Mouse (Mus musculus): ENCODE data around the gene Nkain1. TPM values are rescaled to one million over a fixed set of nuclear protein-coding genes. Genes with fewer than 3 reads are reported as not detected.

Nkain1 gene
- polyA plus RNA-seq, 1 experiment from 2014 or later: 4.5 TPM

DNA sequence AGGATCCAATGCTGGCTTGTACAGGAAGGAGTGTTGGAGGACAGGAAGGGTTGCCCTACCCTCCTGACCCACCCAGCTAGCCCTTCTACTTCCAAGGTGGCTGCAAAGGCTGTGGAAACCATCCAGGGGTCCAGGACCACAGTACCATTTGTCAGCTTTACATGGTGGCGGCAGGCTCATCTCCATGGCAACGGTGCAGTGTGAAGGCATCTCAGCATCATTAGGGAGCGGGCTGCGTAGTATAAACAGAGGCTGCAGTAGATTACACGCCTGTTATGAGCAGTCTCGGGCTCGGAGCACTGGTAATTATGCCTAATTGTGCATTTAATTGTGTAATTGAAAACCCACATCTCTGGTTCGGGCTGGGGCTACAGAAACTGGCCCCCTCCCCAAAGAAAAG lies 10.2 kb downstream of the Nkain1 start:
- H3K27me3 ChIP-seq (replicated peaks; ENCODE audit: low read depth, poor library complexity, severe bottlenecking): no peaks in the 10 kb centered on the region
- whole genome bisulfite sequencing: 41% methylated on average over 8 of the region's 8 CpGs
- no peaks in the 10 kb centered on the region for H3K9me3 ChIP-seq
- peaks cover 67% of the 10 kb centered on the region for H3K4me1 ChIP-seq
- H3K36me3 ChIP-seq (replicated peaks): peaks cover 46% of the 10 kb centered on the region
- H3K4me3 ChIP-seq: no peak overlapping the region
- peak; percentile 57 for DNase-seq (ENCODE audit: low spot score)
- no peak overlapping the region for H3K27ac ChIP-seq (replicated peaks)

DNA sequence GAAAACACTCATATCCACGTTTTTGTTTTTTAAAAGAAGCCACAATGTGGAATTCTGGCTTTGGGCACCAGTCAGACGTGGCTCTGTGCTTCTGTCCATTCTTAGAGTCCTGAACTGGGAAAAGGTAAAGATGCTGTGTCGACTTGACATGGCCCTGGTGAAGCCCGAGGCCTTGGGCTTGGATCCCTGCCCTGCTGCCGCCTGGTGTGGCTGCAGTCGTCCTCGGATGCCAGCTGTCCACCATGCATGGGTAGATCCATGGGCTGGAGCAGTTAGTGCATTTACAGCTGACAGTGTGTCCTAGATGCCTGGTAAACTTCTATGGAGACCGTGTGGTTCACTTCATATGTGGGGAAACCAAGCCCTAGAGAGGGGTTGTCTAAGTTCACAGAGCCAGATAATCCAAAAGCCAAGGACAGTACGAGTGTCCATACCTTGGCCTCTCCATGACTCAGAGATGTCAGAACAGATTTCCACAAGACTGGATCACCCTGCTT lies 10.7 kb downstream of the Nkain1 start:
- Histone ChIP-seq H3K4me3 (no peak overlapping the region), H3K9me3 (no peaks in the 10 kb centered on the region), H3K36me3 (replicated peaks) (peaks cover 47% of the 10 kb centered on the region), H3K4me1 (peaks cover 67% of the 10 kb centered on the region), H3K27ac (replicated peaks) (no peak overlapping the region), H3K27me3 (replicated peaks; ENCODE audit: low read depth, poor library complexity, severe bottlenecking) (no peaks in the 10 kb centered on the region)
- 89% methylated on average over 9 of the region's 9 CpGs for WGBS
- no peak for DNase-seq (ENCODE audit: low spot score)

DNA sequence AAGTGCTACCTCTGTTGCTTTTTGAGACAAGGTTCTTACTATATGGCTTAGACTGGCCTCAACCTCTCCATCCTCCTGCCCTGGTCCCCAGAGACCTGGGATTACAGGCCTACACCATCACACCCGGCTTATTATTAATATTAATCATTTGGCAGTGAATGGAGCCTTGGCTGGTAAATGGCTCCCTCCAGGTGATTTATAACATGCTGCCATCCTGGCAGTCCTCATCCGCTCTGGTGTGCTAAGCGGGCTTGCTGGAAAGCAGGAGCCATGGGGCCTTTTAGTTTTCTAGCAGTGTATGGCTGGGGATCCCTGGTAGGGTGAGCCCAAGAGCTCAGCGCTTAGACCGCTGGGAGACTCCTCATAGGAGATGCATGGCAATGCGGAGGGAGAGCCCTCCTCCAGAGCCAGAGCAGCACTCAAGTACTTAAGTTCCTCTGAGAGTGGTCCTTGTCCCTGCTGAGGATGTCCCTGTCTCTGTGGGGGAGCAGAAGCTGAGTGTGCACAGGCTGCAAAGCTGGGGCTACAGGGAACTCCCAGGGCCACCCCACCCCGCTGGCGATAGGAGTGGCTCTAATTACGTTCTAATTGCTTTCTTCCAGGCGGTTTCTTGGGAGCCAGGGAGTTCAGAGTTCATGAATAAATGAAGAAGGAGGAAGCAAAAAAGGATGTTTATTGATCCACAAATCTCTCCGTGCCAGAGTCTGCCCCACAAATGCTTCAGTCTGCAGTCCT lies 13.2 kb downstream of the Nkain1 start:
- H3K36me3 ChIP-seq (replicated peaks): peaks cover 50% of the 10 kb centered on the region

DNA sequence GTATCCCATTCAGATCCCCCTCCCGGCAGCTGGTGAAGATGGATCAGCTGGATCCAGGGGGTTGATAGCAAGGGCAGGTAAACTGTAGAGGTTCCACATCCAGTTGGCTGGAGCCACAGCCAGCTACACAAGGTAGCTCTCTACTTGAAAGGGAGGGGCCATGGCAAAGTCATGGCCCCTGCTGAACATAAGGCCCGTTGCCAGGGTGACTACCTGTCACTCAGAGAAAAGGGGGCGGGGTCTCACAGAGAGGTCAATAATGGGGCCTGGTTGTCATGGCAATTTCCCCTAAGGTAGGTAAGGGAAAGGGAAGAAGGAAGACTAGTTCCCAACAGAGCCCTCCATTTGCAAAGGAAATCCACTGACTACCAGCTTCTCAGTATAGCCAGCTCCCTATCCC lies 14.8 kb downstream of the Nkain1 start:
- Histone ChIP-seq H3K4me3 (no peak overlapping the region), H3K4me1 (peaks cover 74% of the 10 kb centered on the region), H3K9me3 (no peaks in the 10 kb centered on the region), H3K36me3 (replicated peaks) (peaks cover 65% of the 10 kb centered on the region), H3K27me3 (replicated peaks; ENCODE audit: low read depth, poor library complexity, severe bottlenecking) (no peaks in the 10 kb centered on the region), H3K27ac (replicated peaks) (no peak overlapping the region)
- no peak for DNase-seq (ENCODE audit: low spot score)
- 92% methylated on average over 3 of the region's 3 CpGs for WGBS

More for the DNA sequence above, 13.2 kb downstream of the Nkain1 start:
- Histone ChIP-seq H3K4me3 (no peak overlapping the region), H3K27me3 (replicated peaks; ENCODE audit: low read depth, poor library complexity, severe bottlenecking) (no peaks in the 10 kb centered on the region), H3K9me3 (no peaks in the 10 kb centered on the region), H3K4me1 (peaks cover 82% of the 10 kb centered on the region), H3K27ac (replicated peaks) (0 out of 2 replicates have a peak overlapping the region, but pooled peaks have one; percentile 19)
- no peak for DNase-seq (ENCODE audit: low spot score)
- WGBS: 57% methylated on average over 11 of the region's 11 CpGs

DNA sequence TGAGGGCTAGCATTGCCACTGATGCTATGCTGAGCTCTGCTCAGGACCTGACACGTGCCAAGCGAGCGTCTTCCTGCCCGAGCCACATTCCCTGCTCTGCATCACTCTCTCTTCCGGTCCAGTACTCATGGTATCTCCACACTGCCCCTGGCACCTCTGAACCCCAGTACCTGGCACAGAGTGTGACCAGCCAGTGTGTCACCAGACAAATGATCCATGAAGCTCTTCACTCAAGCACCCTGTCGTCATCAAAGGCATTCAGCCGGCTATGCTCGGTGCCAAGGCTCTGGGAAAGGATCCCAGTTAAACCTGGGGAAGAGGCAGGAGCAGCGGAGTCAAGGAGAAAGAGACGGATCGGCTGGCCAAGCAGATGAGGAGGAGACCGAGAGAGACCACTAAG lies 16.1 kb downstream of the Nkain1 start:
- Histone ChIP-seq H3K36me3 (replicated peaks) (peaks cover 62% of the 10 kb centered on the region), H3K27ac (replicated peaks) (0 out of 2 replicates have a peak overlapping the region, but pooled peaks have one; percentile 44)
- WGBS: 85% methylated on average over 12 of the region's 12 CpGs

DNA sequence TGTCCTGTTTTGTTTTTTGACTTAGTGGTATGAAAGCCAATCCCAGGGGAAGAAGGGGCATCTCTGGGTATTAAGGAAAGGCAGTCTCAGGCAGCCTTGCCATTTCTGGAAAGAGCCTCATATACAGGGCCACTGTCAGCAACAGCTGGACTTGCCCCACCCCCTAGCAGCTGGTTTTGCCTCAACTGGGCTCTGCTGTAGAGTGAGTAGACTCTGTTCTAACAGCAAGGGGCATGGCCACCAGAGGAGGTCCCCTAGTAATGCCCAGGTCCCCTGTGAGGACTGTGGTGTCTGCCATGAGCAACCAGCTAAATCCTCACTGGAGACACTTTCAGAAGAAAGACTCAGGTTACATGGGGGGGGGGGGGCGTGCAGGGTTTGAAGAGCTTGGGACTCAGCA lies 17.0 kb downstream of the Nkain1 start:
- Histone ChIP-seq H3K9me3 (no peaks in the 10 kb centered on the region), H3K36me3 (replicated peaks) (peaks cover 60% of the 10 kb centered on the region), H3K4me3 (no peak overlapping the region), H3K4me1 (peaks cover 75% of the 10 kb centered on the region), H3K27ac (replicated peaks) (0 out of 2 replicates have a peak overlapping the region, but pooled peaks have one; percentile 10), H3K27me3 (replicated peaks; ENCODE audit: low read depth, poor library complexity, severe bottlenecking) (no peaks in the 10 kb centered on the region)
- 58% methylated on average over 1 of the region's 1 CpGs for WGBS
- no peak for DNase-seq (ENCODE audit: low spot score)

More for the DNA sequence above, 16.1 kb downstream of the Nkain1 start:
- no peaks in the 10 kb centered on the region for H3K27me3 ChIP-seq (replicated peaks; ENCODE audit: low read depth, poor library complexity, severe bottlenecking)
- peaks cover 72% of the 10 kb centered on the region for H3K4me1 ChIP-seq
- DNase-seq (ENCODE audit: low spot score): no peak
- H3K4me3 ChIP-seq: no peak overlapping the region
- H3K9me3 ChIP-seq: no peaks in the 10 kb centered on the region

DNA sequence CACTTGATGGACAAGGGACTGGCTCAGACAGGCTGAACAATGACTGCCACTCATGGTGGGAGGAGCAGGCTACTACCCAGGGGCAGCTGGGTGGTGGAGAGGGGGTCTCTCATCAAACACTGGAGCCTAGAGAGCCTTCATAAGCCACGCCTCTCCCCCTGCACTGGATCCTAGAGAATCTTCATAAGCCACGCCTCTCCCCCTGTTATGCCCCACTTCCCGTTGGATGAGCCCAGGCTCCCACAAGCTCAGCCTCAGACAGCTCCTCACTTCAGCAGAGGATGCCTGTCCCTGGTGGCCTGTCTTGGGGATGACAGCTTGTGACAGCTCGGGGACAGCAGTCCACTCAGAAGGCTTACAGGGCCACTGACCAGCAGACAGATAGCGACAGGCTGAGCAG lies 17.7 kb downstream of the Nkain1 start:
- Histone ChIP-seq H3K4me1 (peaks cover 73% of the 10 kb centered on the region), H3K36me3 (replicated peaks) (peaks cover 60% of the 10 kb centered on the region), H3K27ac (replicated peaks) (no peak overlapping the region), H3K9me3 (no peaks in the 10 kb centered on the region), H3K4me3 (no peak overlapping the region), H3K27me3 (replicated peaks; ENCODE audit: low read depth, poor library complexity, severe bottlenecking) (no peaks in the 10 kb centered on the region)
- peak; percentile 46 for DNase-seq (ENCODE audit: low spot score)
- WGBS: 43% methylated on average over 5 of the region's 5 CpGs

DNA sequence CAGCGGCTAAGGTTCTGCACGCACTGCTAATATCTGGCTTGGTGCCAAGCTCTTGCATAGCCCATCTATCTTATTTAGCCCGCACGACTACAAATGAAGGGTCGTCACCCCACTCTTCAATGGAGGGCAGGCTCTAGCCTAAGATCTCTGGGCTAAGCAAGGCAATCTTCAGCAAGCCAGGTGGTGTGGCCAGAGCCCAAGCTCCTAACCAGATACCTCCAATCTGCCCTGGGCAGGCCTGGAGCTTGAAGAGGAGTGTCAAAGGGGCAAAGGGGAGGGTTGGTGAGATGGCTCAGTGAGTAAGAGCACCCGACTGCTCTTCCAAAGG lies 20.9 kb downstream of the Nkain1 start:
- DNase-seq (ENCODE audit: low spot score): no peak
- Histone ChIP-seq H3K9me3 (no peaks in the 10 kb centered on the region), H3K27me3 (replicated peaks; ENCODE audit: low read depth, poor library complexity, severe bottlenecking) (no peaks in the 10 kb centered on the region), H3K4me1 (peaks cover 60% of the 10 kb centered on the region), H3K27ac (replicated peaks) (no peak overlapping the region; the same call in 1 of the 2 replicates), H3K4me3 (no peak overlapping the region), H3K36me3 (replicated peaks) (peaks cover 45% of the 10 kb centered on the region)
- 60% methylated on average over 6 of the region's 6 CpGs for WGBS

DNA sequence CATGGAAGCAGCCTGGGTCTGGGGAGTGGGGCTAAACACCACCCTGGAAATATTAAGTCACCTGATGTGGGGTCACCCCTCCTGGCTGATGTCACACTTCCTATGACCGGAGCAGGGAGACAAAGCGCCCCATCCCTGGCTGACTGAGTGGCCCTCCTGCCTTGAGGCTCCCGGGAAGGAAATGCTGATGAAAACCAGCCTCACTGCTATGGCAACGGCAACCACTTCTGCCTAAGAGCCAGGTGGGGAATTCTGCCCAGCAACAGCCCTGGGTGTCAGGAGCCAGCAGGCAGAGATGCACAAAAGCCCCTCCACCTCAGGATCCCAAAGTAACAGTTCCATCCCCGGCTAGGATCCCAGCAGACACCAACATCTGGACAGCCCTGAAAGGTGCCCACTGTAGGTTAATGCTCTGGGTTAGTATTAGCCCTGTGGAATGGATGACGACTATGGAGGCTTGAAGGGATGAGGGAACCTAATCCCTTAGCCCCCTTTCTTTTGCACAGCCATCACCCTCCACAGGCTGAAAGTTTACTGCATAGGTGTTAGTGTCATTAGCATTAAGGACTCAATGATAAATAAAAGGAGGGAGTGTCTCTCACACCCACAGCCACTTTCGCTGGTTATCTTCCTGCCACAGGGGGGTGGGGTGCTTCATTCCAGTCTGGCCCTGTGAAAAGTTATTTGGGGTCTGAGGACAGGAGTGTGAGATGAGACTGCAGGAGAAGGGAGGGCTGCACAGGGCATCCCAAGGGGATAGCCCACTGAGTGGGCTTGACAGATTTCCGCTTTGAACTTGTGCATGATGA lies 21.5 kb downstream of the Nkain1 start:
- Histone ChIP-seq H3K36me3 (replicated peaks) (peaks cover 39% of the 10 kb centered on the region), H3K27me3 (replicated peaks; ENCODE audit: low read depth, poor library complexity, severe bottlenecking) (no peaks in the 10 kb centered on the region), H3K4me3 (peak overlapping the region; percentile 2; the same call in 1 of the 2 replicates), H3K9me3 (no peaks in the 10 kb centered on the region), H3K27ac (replicated peaks) (peak overlapping the region; percentile 73), H3K4me1 (peaks cover 60% of the 10 kb centered on the region)
- WGBS: 45% methylated on average over 8 of the region's 8 CpGs
- peak; percentile 71 for DNase-seq (ENCODE audit: low spot score)

DNA sequence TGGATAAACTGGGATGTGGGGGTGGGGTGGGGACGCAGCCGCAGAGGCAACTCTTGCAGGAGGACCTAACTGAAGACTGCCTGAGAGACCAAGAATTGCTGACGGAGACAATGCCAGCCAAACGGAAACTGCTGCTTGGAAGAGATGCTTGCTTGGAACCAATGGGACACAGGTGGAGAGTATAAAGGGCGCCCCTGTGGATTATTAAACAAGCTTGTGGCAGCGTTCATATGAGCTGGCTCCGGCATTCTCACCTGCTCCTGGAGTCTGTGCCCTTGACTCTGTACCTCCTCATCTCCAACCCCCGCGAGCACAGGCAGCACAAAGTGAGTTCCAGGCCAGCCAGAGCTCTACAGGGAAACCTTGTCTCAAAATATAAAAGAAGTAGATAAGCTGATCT lies 23.5 kb downstream of the Nkain1 start:
- no peak overlapping the region for H3K27ac ChIP-seq (replicated peaks)
- no peak overlapping the region for H3K4me3 ChIP-seq
- H3K36me3 ChIP-seq (replicated peaks): peaks cover 27% of the 10 kb centered on the region
- no peaks in the 10 kb centered on the region for H3K27me3 ChIP-seq (replicated peaks; ENCODE audit: low read depth, poor library complexity, severe bottlenecking)
- DNase-seq (ENCODE audit: low spot score): no peak
- 89% methylated on average over 9 of the region's 9 CpGs for WGBS
- peaks cover 67% of the 10 kb centered on the region for H3K4me1 ChIP-seq
- no peaks in the 10 kb centered on the region for H3K9me3 ChIP-seq

DNA sequence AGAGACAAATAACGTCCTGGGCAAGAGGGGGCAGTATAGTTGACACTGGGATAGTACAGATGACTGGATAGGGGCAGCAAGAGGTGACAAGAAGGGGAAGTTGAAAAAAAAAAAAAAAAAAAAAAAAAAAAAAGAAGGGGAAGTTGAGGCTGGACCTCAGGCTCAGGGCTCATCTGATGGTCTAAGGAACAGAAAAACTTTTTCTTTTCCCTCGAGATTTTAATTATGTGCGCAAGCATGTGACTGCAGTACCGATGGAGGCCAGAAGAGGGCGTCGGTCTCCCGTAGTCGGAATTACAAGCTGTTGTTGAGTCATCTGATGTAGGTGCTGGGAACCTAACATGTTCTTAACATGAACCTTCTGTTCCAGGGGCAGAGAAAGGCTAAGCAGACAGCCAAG lies 24.8 kb downstream of the Nkain1 start:
- Histone ChIP-seq H3K27ac (replicated peaks) (no peak overlapping the region), H3K36me3 (replicated peaks) (peaks cover 15% of the 10 kb centered on the region), H3K27me3 (replicated peaks; ENCODE audit: low read depth, poor library complexity, severe bottlenecking) (no peaks in the 10 kb centered on the region), H3K9me3 (no peaks in the 10 kb centered on the region), H3K4me3 (no peak overlapping the region), H3K4me1 (peaks cover 73% of the 10 kb centered on the region)
- WGBS: 82% methylated on average over 8 of the region's 8 CpGs
- no peak for DNase-seq (ENCODE audit: low spot score)

DNA sequence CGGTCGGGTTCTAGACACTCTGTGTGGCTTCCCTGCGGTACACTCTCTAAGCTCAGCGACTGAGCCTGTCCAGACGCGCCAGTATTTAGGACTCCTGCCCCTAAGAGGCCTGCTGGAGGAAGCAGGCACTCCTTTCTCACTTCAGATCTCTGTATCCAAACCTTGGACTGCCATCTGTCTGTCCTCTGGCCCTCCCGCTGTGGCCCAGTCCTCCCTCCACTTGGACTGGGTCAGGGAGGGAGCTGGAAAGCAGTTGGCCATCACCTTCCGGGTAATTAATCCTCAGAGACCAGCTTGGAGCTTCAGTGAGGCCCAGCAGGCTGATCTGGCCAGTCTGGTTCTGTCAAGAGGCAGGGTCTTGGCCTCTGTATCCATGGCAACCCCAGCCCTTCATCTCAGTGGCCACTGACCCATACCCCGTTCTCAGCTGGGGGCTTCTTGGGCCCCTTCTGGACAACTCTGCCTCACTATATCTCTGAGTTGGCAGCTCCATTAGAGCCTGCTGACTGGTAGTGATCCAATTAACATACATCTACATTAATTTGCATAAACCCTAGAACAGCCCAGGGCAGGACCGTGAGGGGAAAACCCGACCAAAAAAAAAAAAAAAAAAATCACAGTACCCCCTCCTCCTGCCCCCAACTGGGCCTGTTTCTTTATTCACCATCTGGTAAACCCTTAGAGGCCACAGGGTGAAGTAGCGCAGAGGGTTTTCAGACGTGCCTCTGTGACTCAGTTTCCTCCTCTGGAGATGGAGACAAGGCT lies 27.0 kb downstream of the Nkain1 start:
- H3K9me3 ChIP-seq: no peaks in the 10 kb centered on the region
- H3K27me3 ChIP-seq (replicated peaks; ENCODE audit: low read depth, poor library complexity, severe bottlenecking): no peaks in the 10 kb centered on the region
- H3K4me1 ChIP-seq: peaks cover 59% of the 10 kb centered on the region
- peak overlapping the region; percentile 26; the same call in 1 of the 2 replicates for H3K4me3 ChIP-seq
- 21% methylated on average over 13 of the region's 13 CpGs for WGBS
- peak; percentile 75 for DNase-seq (ENCODE audit: low spot score)
- peaks cover 8% of the 10 kb centered on the region for H3K36me3 ChIP-seq (replicated peaks)
- H3K27ac ChIP-seq (replicated peaks): peak overlapping the region; percentile 76
